In genomic region chr2:32671907-32672595, GRCm38 (mm10) we compare ENCODE assay signal across 27 mouse cellular contexts. TPM values are rescaled to one million over a fixed set of nuclear protein-coding genes. Genes with fewer than 3 reads are reported as not detected.
DNase-seq lines count a peak whose midpoint lies in the region; ATAC-seq lines count a peak whose summit lies in the region.
"Had no signal": no experiment of that assay in that cellular context is flagged by ENCODE, and none has a peak within 500 bp of the region (broad histone marks: within the 10 kb centered on the region; RNA-seq: fewer than 3 reads in every experiment).

No protein-coding gene starts in this region.

- DNase-seq in heart, postnatal 25 days (ENCODE audit: low spot score), result no peak
- DNase-seq in Muller cell, postnatal 12 days (ENCODE audit: inconsistent ontology term), result peak; percentile 44
- DNase-seq in urinary bladder, adult 2 months (ENCODE audit: low spot score), result no peak
- no peak for DNase-seq in layer of hippocampus, postnatal 14 days (ENCODE audit: low spot score in 2 of 2)
- DNase-seq: adrenal gland, postnatal 14 days; cerebellum, adult 11 months; cerebellum, adult 9-10 months; embryo, embryonic 11 days; gastrocnemius, postnatal 14 days; heart, postnatal 36 days; kidney, adult 18-20 months; lung, embryonic 14.5 days; right cerebral cortex, adult 18-20 months; right cerebral cortex, postnatal 4 days; thymus, postnatal 4 days had no signal

- no peak overlapping the region for H3K4me2 ChIP-seq in heart, embryonic 13.5 days
- H3K4me2 ChIP-seq in intestine, embryonic 16.5 days (ENCODE audit: low read depth, low read length), result peak overlapping the region; percentile 37; the same call in 1 of the 2 replicates
- H3K4me2 ChIP-seq: embryonic facial prominence, embryonic 12.5 days; hindbrain, embryonic 13.5 days; kidney, embryonic 15.5 days; limb, embryonic 12.5 days; liver, embryonic 15.5 days; lung, embryonic 14.5 days; midbrain, embryonic 11.5 days; neural tube, embryonic 12.5 days had no signal

- H3K27me3 ChIP-seq in heart, embryonic 13.5 days (replicated peaks), result no peaks in the 10 kb centered on the region
- no peaks in the 10 kb centered on the region for H3K27me3 ChIP-seq in intestine, embryonic 16.5 days (replicated peaks; ENCODE audit: control insufficient read depth, insufficient read depth, low read length)
- H3K27me3 ChIP-seq: embryonic facial prominence, embryonic 12.5 days; hindbrain, embryonic 13.5 days; kidney, embryonic 15.5 days; limb, embryonic 12.5 days; liver, embryonic 15.5 days; neural tube, embryonic 12.5 days had no signal

- 58% methylated on average over 9 of the region's 9 CpGs for WGBS in heart, embryonic 13.5 days
- WGBS in intestine, embryonic 16.5 days, result 73% methylated on average over 9 of the region's 9 CpGs

- intact Hi-C loops in heart, postnatal 25 days (cut with DNase I), result no loop called here

- H3K9me3 ChIP-seq in heart, embryonic 13.5 days, result no peaks in the 10 kb centered on the region
- no peaks in the 10 kb centered on the region for H3K9me3 ChIP-seq in intestine, embryonic 16.5 days (ENCODE audit: control insufficient read depth, low read length)
- H3K9me3 ChIP-seq: embryonic facial prominence, embryonic 12.5 days; kidney, embryonic 15.5 days; liver, embryonic 15.5 days; neural tube, embryonic 12.5 days had no signal

- peak overlapping the region; percentile 25; the same call in 1 of the 2 replicates for H3K27ac ChIP-seq in heart, embryonic 13.5 days (replicated peaks)
- H3K27ac ChIP-seq in intestine, embryonic 16.5 days (ENCODE audit: low read length), result peak overlapping the region; percentile 95
- H3K27ac ChIP-seq: embryonic facial prominence, embryonic 12.5 days; hindbrain, embryonic 13.5 days; kidney, embryonic 15.5 days; left cerebral cortex, adult 2 months; limb, embryonic 12.5 days; liver, embryonic 15.5 days; neural tube, embryonic 12.5 days had no signal

- peaks cover 47% of the 10 kb centered on the region for H3K4me1 ChIP-seq in heart, embryonic 13.5 days
- peaks cover 12% of the 10 kb centered on the region; the same call in 1 of the 2 replicates for H3K4me1 ChIP-seq in intestine, embryonic 16.5 days (ENCODE audit: control insufficient read depth, insufficient read depth, low read length)
- H3K4me1 ChIP-seq: embryonic facial prominence, embryonic 12.5 days; hindbrain, embryonic 13.5 days; neural tube, embryonic 12.5 days had no signal

- no peak for ATAC-seq in heart, embryonic 13.5 days (ENCODE audit: extremely low read depth, insufficient number of reproducible peaks, low FRiP score, low TSS enrichment)
- ATAC-seq in intestine, embryonic 16.5 days, result no peak
- ATAC-seq: forebrain, embryonic 16.5 days had no signal

- H3K4me3 ChIP-seq in heart, embryonic 13.5 days, result no peak overlapping the region
- no peak overlapping the region for H3K4me3 ChIP-seq in intestine, embryonic 16.5 days (ENCODE audit: low read length)
- H3K4me3 ChIP-seq: embryonic facial prominence, embryonic 12.5 days; hindbrain, embryonic 13.5 days; kidney, embryonic 15.5 days; left cerebral cortex, adult 2 months; limb, embryonic 12.5 days; liver, embryonic 15.5 days; myocyte; neural tube, embryonic 12.5 days had no signal

- H3K9ac ChIP-seq in heart, embryonic 13.5 days, result no peak overlapping the region
- H3K9ac ChIP-seq in intestine, embryonic 16.5 days (ENCODE audit: low read depth, low read length), result peak overlapping the region; percentile 49; the same call in 1 of the 2 replicates
- H3K9ac ChIP-seq: embryonic facial prominence, embryonic 12.5 days; hindbrain, embryonic 13.5 days; kidney, embryonic 15.5 days; limb, embryonic 12.5 days; liver, embryonic 15.5 days; lung, embryonic 14.5 days; neural tube, embryonic 12.5 days had no signal

- H3K36me3 ChIP-seq in heart, embryonic 13.5 days, result peaks cover 80% of the 10 kb centered on the region
- H3K36me3 ChIP-seq in intestine, embryonic 16.5 days (ENCODE audit: control insufficient read depth, insufficient read depth, low read length), result no peaks in the 10 kb centered on the region
- H3K36me3 ChIP-seq: embryonic facial prominence, embryonic 12.5 days; hindbrain, embryonic 13.5 days; limb, embryonic 12.5 days; neural tube, embryonic 12.5 days had no signal

RNA-seq across cellular contexts. Expression of gene Eng, which starts 25.7 kb away (rescaled TPM):
- 148 and 155 TPM in 2 replicates for polyA plus RNA-seq in heart, embryonic 13.5 days (2015; fragmentation: Nextera tagmentation; extraction: Ambion mirVana)
- 100 to 1,000 TPM; 126 to 140 TPM for total RNA-seq in heart, postnatal 25 days (2021)
- polyA plus RNA-seq in intestine, embryonic 16.5 days (2015; fragmentation: Nextera tagmentation; extraction: Ambion mirVana), result 66.8 and 70.3 TPM in 2 replicates
- 59.8 and 73.9 TPM in 2 replicates for polyA plus RNA-seq in urinary bladder, adult 2 months (2012; rRNA removed)
- total RNA-seq in layer of hippocampus, postnatal 14 days (2021), result 10 to 100 TPM; 27.0 to 28.8 TPM

RNA-seq across cellular contexts. Expression of gene Fpgs, which starts 31.9 kb away (rescaled TPM):
- polyA plus RNA-seq in heart, embryonic 13.5 days (2015; fragmentation: Nextera tagmentation; extraction: Ambion mirVana), result 19.0 and 21.3 TPM in 2 replicates
- total RNA-seq in heart, postnatal 25 days (2021), result 1 to 10 TPM; 4.2 to 6.0 TPM
- polyA plus RNA-seq in intestine, embryonic 16.5 days (2015; fragmentation: Nextera tagmentation; extraction: Ambion mirVana), result 29.8 and 32.0 TPM in 2 replicates
- polyA plus RNA-seq in urinary bladder, adult 2 months (2012; rRNA removed), result 29.4 and 36.3 TPM in 2 replicates
- total RNA-seq in layer of hippocampus, postnatal 14 days (2021), result 10 to 100 TPM; 11.6 to 13.0 TPM

RNA-seq across cellular contexts. Expression of gene Cdk9, which starts 40.8 kb away (rescaled TPM):
- polyA plus RNA-seq in heart, embryonic 13.5 days (2015; fragmentation: Nextera tagmentation; extraction: Ambion mirVana), result 60.0 and 63.2 TPM in 2 replicates
- 10 to 100 TPM; 23.4 to 26.4 TPM for total RNA-seq in heart, postnatal 25 days (2021)
- 83.4 and 86.0 TPM in 2 replicates for polyA plus RNA-seq in intestine, embryonic 16.5 days (2015; fragmentation: Nextera tagmentation; extraction: Ambion mirVana)
- polyA plus RNA-seq in urinary bladder, adult 2 months (2012; rRNA removed), result 112 and 151 TPM in 2 replicates
- 10 to 100 TPM; 88.8 to 91.1 TPM for total RNA-seq in layer of hippocampus, postnatal 14 days (2021)

RNA-seq across cellular contexts. Expression of gene Sh2d3c, which starts 48.8 kb away (rescaled TPM):
- 33.0 and 34.1 TPM in 2 replicates for polyA plus RNA-seq in heart, embryonic 13.5 days (2015; fragmentation: Nextera tagmentation; extraction: Ambion mirVana)
- total RNA-seq in heart, postnatal 25 days (2021), result 10 to 100 TPM; 20.7 to 25.4 TPM
- polyA plus RNA-seq in intestine, embryonic 16.5 days (2015; fragmentation: Nextera tagmentation; extraction: Ambion mirVana), result 26.1 and 26.5 TPM in 2 replicates
- polyA plus RNA-seq in urinary bladder, adult 2 months (2012; rRNA removed), result 9.9 and 10.3 TPM in 2 replicates
- total RNA-seq in layer of hippocampus, postnatal 14 days (2021), result 10 to 100 TPM; 31.4 to 33.2 TPM

RNA-seq across cellular contexts. Expression of gene Ak1, which starts 50.5 kb away (rescaled TPM):
- 302 and 318 TPM in 2 replicates for polyA plus RNA-seq in heart, embryonic 13.5 days (2015; fragmentation: Nextera tagmentation; extraction: Ambion mirVana)
- total RNA-seq in heart, postnatal 25 days (2021), result 100 to 1,000 TPM; 733 to 743 TPM
- 15.3 and 18.6 TPM in 2 replicates for polyA plus RNA-seq in intestine, embryonic 16.5 days (2015; fragmentation: Nextera tagmentation; extraction: Ambion mirVana)
- polyA plus RNA-seq in urinary bladder, adult 2 months (2012; rRNA removed), result 43.8 and 59.1 TPM in 2 replicates
- total RNA-seq in layer of hippocampus, postnatal 14 days (2021), result 100 to 1,000 TPM; 124 to 125 TPM
